Mouse (Mus musculus) retina, adult 2 months (tissue): ENCODE measurements around the gene D10Jhu81e.

Experiments used
- DNase-seq: peaks from one replicate; pipeline ENCODE4 v3.0.0-alpha.2; 2012; ENCODE audit warnings: low read depth, low spot score

D10Jhu81e gene

GRCm38 (mm10) chr10:78163923-78164322 is 5.7 kb downstream of the D10Jhu81e start:
- DNase-seq = peak; percentile 53

- DNase-seq = no peak
These were observed 6.3 kb downstream of the D10Jhu81e start for GRCm38 (mm10) chr10:78163241-78163640.

GRCm38 (mm10) chr10:78162646-78163045 is 6.9 kb downstream of the D10Jhu81e start:
- no peak for DNase-seq

GRCm38 (mm10) chr10:78161096-78161495 is 8.5 kb downstream of the D10Jhu81e start:
- no peak for DNase-seq

- DNase-seq = no peak
These were observed 9.1 kb downstream of the D10Jhu81e start for GRCm38 (mm10) chr10:78160369-78161095.

- DNase-seq = peak; percentile 64
These were observed 9.7 kb downstream of the D10Jhu81e start for GRCm38 (mm10) chr10:78159906-78160305.

- no peak for DNase-seq
These were observed 10.2 kb downstream of the D10Jhu81e start for GRCm38 (mm10) chr10:78159252-78159878.

- no peak for DNase-seq
These were observed 11.5 kb downstream of the D10Jhu81e start for GRCm38 (mm10) chr10:78158041-78158440.

GRCm38 (mm10) chr10:78156926-78157325 is 12.7 kb downstream of the D10Jhu81e start:
- no peak for DNase-seq

- no peak for DNase-seq
These were observed 20.5 kb downstream of the D10Jhu81e start for GRCm38 (mm10) chr10:78148834-78149766.

- DNase-seq = no peak
These were observed 21.6 kb downstream of the D10Jhu81e start for GRCm38 (mm10) chr10:78147908-78148441.

GRCm38 (mm10) chr10:78143727-78144505 is 25.7 kb downstream of the D10Jhu81e start:
- no peak for DNase-seq

GRCm38 (mm10) chr10:78140843-78141242 is 28.7 kb downstream of the D10Jhu81e start:
- DNase-seq = no peak

GRCm38 (mm10) chr10:78140251-78140600 is 29.4 kb downstream of the D10Jhu81e start:
- DNase-seq = no peak

- no peak for DNase-seq
These were observed 29.9 kb downstream of the D10Jhu81e start for GRCm38 (mm10) chr10:78139572-78140250.

- no peak for DNase-seq
These were observed 30.6 kb downstream of the D10Jhu81e start for GRCm38 (mm10) chr10:78138812-78139523.

- no peak for DNase-seq
These were observed 32.4 kb downstream of the D10Jhu81e start for GRCm38 (mm10) chr10:78137191-78137590.

GRCm38 (mm10) chr10:78135947-78136346 is 33.6 kb downstream of the D10Jhu81e start:
- no peak for DNase-seq

- DNase-seq = no peak
These were observed 34.4 kb downstream of the D10Jhu81e start for GRCm38 (mm10) chr10:78134975-78135798.
